ENCODE assay signal across 9 mouse cellular contexts in the genomic region with DNA sequence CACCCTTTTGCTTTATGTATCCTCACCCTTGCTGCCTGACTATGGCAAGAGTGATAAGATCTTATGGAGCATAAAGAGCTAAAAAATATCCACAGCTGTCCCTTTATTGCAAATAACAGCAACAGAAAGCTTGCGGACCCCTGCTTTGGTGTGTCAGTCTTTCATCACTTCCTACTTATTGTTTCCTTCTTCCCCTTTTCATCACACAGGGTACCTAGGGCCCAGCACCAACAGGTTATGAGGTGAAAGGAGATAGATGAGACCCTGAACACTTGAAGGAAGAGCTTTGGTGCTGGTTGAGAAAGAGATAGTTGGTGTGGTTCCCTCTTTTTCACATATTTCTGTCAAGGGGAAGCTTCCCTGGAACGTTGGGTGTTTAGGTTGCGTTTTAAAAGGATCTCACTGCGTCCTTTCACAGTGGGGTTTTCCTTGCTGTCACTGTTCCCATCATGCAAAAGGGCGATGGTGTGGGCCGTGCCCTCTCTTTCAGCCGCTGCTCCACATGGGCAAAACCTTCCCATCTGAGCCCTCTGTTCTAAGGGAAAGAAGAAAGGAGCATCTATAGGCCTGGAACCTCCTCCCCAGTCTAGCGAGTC. TPM values are rescaled to one million over a fixed set of nuclear protein-coding genes. Genes with fewer than 3 reads are reported as not detected.
DNase-seq lines count a peak whose midpoint lies in the region; ATAC-seq and TF ChIP-seq lines count a peak whose summit lies in the region.
"Had no signal": no experiment of that assay in that cellular context is flagged by ENCODE, and none has a peak within 500 bp of the region (broad histone marks: within the 10 kb centered on the region; RNA-seq: fewer than 3 reads in every experiment).

No protein-coding gene starts in this region.

- TF ChIP-seq EP300 in liver, embryonic 14.5 days (IDR thresholded peaks at IDR 0.05; ENCODE audit: low read depth): no peak

- no peak overlapping the region for H3K4me2 ChIP-seq in forebrain, embryonic 11.5 days (ENCODE audit: low read depth, low read length, severe bottlenecking)
- H3K4me2 ChIP-seq in liver, embryonic 14.5 days (ENCODE audit: low read depth): peak overlapping the region; percentile 69

- no peak for ATAC-seq in forebrain, embryonic 11.5 days (replicated peaks; ENCODE audit: low FRiP score)
- no peak for ATAC-seq in liver, embryonic 14.5 days (ENCODE audit: insufficient read depth)

- H3K27me3 ChIP-seq in forebrain, embryonic 10.5 days (ENCODE audit: poor library complexity, severe bottlenecking): peaks cover 14% of the 10 kb centered on the region
- no peaks in the 10 kb centered on the region for H3K27me3 ChIP-seq in forebrain, embryonic 11.5 days (ENCODE audit: control insufficient read depth, insufficient read depth, low read length)
- no peaks in the 10 kb centered on the region for H3K27me3 ChIP-seq in liver, embryonic 14.5 days (ENCODE audit: control insufficient read depth, insufficient read depth, low read length)

- 86% methylated on average over 8 of the region's 8 CpGs for WGBS in forebrain, embryonic 10.5 days
- 86% methylated on average over 8 of the region's 8 CpGs for WGBS in forebrain, embryonic 11.5 days
- 71% methylated on average over 8 of the region's 8 CpGs for WGBS in liver, embryonic 14.5 days (ENCODE audit: insufficient replicate concordance)

- peak overlapping the region; percentile 65; the same call in 1 of the 2 replicates for H3K4me3 ChIP-seq in forebrain, embryonic 10.5 days
- H3K4me3 ChIP-seq in forebrain, embryonic 11.5 days (ENCODE audit: low read depth, low read length): no peak overlapping the region
- H3K4me3 ChIP-seq in liver, embryonic 14.5 days (ENCODE audit: insufficient read depth in 1 of 2, low read depth in 2 of 2, low read length in 2 of 2): peak overlapping the region in 1 of 2 experiments; percentile 47; a peak in 1 of 4 replicates

- no peak overlapping the region for H3K9ac ChIP-seq in forebrain, embryonic 11.5 days (ENCODE audit: low read length)
- H3K9ac ChIP-seq in liver, embryonic 14.5 days (replicated peaks): no peak overlapping the region

- DNase-seq in forebrain, embryonic 10.5 days (ENCODE audit: extremely low spot score, low spot score): no peak
- no peak for DNase-seq in forebrain, embryonic 11.5 days (ENCODE audit: low spot score)
- DNase-seq in urinary bladder, adult 2 months (ENCODE audit: low spot score): peak; percentile 23
- no peak for DNase-seq in urinary bladder, adult 18-20 months (ENCODE audit: low spot score in 2 of 2)
- no peak for DNase-seq in liver, embryonic 14.5 days (ENCODE audit: low read depth in 3 of 3, low spot score in 3 of 3)
- DNase-seq in yolk sac, embryonic 10.5 days (ENCODE audit: low spot score): no peak
- no peak for DNase-seq in cerebellum, adult 11-12 months
- DNase-seq in adrenal gland, postnatal 10 days: no peak
- DNase-seq: right cerebral cortex, adult 18-20 months had no signal

- no peak for TF ChIP-seq CTCF in liver, embryonic 14.5 days (IDR thresholded peaks at IDR 0.05; ENCODE audit: low read depth)

- H3K27ac ChIP-seq in forebrain, embryonic 10.5 days: no peak overlapping the region
- no peak overlapping the region for H3K27ac ChIP-seq in forebrain, embryonic 11.5 days (ENCODE audit: low read depth, low read length)
- H3K27ac ChIP-seq in liver, embryonic 14.5 days: no peak overlapping the region

- no peaks in the 10 kb centered on the region for H3K9me3 ChIP-seq in forebrain, embryonic 10.5 days
- H3K9me3 ChIP-seq in forebrain, embryonic 11.5 days (ENCODE audit: control insufficient read depth, low read length): no peaks in the 10 kb centered on the region
- no peaks in the 10 kb centered on the region for H3K9me3 ChIP-seq in liver, embryonic 14.5 days (ENCODE audit: control insufficient read depth, low read length)

- peaks cover 5% of the 10 kb centered on the region for H3K4me1 ChIP-seq in forebrain, embryonic 10.5 days
- no peaks in the 10 kb centered on the region for H3K4me1 ChIP-seq in forebrain, embryonic 11.5 days (replicated peaks; ENCODE audit: control insufficient read depth, insufficient read depth, low read length)
- H3K4me1 ChIP-seq in liver, embryonic 14.5 days (replicated peaks; ENCODE audit: control insufficient read depth in 2 of 2, insufficient read depth in 2 of 2, low read length in 1 of 2): peaks cover 0 to 4% of the 10 kb centered on the region in 2 experiments; a peak in 1 of 4 replicates

- no peaks in the 10 kb centered on the region for H3K36me3 ChIP-seq in forebrain, embryonic 10.5 days (replicated peaks)
- H3K36me3 ChIP-seq in forebrain, embryonic 11.5 days (ENCODE audit: control insufficient read depth, insufficient read depth, low read length): no peaks in the 10 kb centered on the region
- H3K36me3 ChIP-seq in liver, embryonic 14.5 days (replicated peaks; ENCODE audit: control insufficient read depth, insufficient read depth, low read depth): no peaks in the 10 kb centered on the region

RNA-seq across cellular contexts. Expression of a gene that starts 1.3 kb away (rescaled TPM):
- 211 and 229 TPM in 2 replicates for polyA plus RNA-seq in forebrain, embryonic 10.5 days (2016; fragmentation: Nextera tagmentation; extraction: Ambion mirVana)
- polyA plus RNA-seq in forebrain, embryonic 11.5 days (2014; fragmentation: Nextera tagmentation; extraction: Ambion mirVana): 317 and 320 TPM in 2 replicates
- polyA plus RNA-seq in urinary bladder, adult 2 months (2012; rRNA removed): 912 and 1,103 TPM in 2 replicates
- 39.1 and 46.2 TPM in 2 replicates for polyA plus RNA-seq in liver, embryonic 14.5 days (2012; rRNA removed)
- polyA plus RNA-seq in liver, embryonic 14.5 days (2014; fragmentation: Nextera tagmentation; extraction: Ambion mirVana): 126 and 159 TPM in 2 replicates
- total RNA-seq in adrenal gland, postnatal 10 days (2021): 100 to 1,000 TPM; 210 to 249 TPM

RNA-seq across cellular contexts. Expression of a gene that starts 33.3 kb away (rescaled TPM):
- polyA plus RNA-seq in forebrain, embryonic 10.5 days (2016; fragmentation: Nextera tagmentation; extraction: Ambion mirVana): 93.1 and 94.7 TPM in 2 replicates
- polyA plus RNA-seq in forebrain, embryonic 11.5 days (2014; fragmentation: Nextera tagmentation; extraction: Ambion mirVana): 128 and 139 TPM in 2 replicates
- 264 and 295 TPM in 2 replicates for polyA plus RNA-seq in urinary bladder, adult 2 months (2012; rRNA removed)
- polyA plus RNA-seq in liver, embryonic 14.5 days (2012; rRNA removed): 23.5 and 25.0 TPM in 2 replicates
- polyA plus RNA-seq in liver, embryonic 14.5 days (2014; fragmentation: Nextera tagmentation; extraction: Ambion mirVana): 53.0 and 57.8 TPM in 2 replicates
- 100 to 1,000 TPM; 204 to 207 TPM for total RNA-seq in adrenal gland, postnatal 10 days (2021)

RNA-seq across cellular contexts. Expression of a gene that starts 53.0 kb away (rescaled TPM):
- not detected in 2 replicates for polyA plus RNA-seq in forebrain, embryonic 10.5 days (2016; fragmentation: Nextera tagmentation; extraction: Ambion mirVana)
- polyA plus RNA-seq in forebrain, embryonic 11.5 days (2014; fragmentation: Nextera tagmentation; extraction: Ambion mirVana): not detected in 2 replicates
- polyA plus RNA-seq in urinary bladder, adult 2 months (2012; rRNA removed): not detected in 2 replicates
- not detected in 2 replicates for polyA plus RNA-seq in liver, embryonic 14.5 days (2012; rRNA removed)
- not detected in 2 replicates for polyA plus RNA-seq in liver, embryonic 14.5 days (2014; fragmentation: Nextera tagmentation; extraction: Ambion mirVana)
- total RNA-seq in adrenal gland, postnatal 10 days (2021): not detected
